Mouse (Mus musculus) lung, adult 18-20 months (tissue): ENCODE data around the gene Asb6.

Source experiments
- DNase-seq, 2 experiments: peaks; one replicate each; pipeline ENCODE4 v3.0.0; 2022; ENCODE audit warnings: mixed read lengths in 2 of 2

Asb6 gene

DNA sequence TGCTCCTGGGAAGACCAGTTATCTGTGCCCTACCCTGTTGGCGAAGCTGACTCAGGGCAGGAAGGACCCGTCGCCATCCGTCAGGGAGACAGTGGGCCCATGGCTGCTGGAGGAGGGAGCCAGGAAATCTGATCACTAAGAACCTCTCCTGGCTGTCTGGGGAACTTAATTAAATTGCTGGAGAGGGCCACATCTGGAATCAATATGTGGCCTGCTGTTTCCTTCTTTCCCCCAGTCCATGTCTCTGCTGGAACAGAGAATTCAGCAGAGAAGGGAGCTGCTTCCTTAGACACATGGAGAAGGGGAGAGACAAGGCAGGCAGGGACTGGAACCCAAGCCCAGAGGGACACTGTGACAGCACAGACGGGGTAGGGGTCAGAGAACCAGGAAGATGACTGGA is 3.5 kb upstream of the Asb6 start:
- no peak for DNase-seq

DNA sequence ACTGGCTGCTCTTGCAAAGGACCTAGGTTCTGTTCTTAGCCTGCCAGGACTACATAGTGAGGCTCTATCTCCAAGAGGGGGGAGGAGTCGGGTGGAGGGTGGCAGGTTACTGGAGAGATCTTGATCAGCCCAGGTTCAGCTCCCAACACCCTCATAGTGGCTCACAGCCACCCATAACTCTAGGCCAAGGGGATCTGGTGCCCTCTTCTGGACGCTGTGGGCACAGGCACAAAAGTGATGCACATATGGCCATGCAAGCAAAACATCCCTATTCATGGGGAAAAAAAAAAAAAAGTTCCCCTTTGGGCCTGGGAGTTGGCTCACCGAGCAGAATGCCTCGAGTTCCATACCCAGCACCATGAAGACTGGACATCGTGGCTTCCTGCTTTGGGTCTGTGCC is 818 bp downstream of the Asb6 start:
- peak in 1 of 2 experiments; percentile 23 for DNase-seq

DNA sequence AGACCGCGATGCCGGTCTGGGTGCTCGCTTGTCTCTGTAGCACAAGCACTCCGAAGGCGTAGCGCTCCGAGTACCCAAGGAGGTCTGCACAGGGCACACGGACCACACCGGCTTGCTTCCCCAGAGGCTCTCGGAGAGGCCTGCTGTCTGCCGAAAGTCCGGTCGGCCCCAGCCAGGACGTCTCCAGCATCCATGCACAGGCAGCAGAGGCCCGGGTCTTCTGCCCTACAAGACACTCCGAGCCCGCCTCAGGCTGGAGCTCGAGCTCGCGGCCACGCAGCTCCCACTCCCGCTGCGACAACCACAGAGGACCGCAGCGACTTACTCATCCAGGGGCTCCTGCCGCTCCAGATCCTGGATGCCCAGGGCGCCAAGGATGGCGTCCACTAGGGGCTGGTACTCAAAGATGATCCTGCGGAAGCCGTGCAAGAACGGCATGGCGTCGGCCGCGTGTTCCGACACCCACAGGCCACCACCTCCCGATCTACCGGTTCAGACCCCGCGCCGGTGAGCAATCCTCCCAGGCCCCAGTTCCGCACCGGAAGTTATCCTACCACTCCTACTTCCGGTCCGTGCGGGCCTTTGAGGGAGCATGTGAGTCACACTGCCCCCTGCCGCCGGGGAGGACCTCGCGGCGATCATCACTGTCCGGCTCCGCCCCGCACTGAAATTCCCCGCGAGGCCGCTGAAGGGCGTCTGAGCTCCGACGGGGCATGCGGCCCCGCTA is 2.2 kb downstream of the Asb6 start:
- peak; percentile 91 to 94 for DNase-seq

DNA sequence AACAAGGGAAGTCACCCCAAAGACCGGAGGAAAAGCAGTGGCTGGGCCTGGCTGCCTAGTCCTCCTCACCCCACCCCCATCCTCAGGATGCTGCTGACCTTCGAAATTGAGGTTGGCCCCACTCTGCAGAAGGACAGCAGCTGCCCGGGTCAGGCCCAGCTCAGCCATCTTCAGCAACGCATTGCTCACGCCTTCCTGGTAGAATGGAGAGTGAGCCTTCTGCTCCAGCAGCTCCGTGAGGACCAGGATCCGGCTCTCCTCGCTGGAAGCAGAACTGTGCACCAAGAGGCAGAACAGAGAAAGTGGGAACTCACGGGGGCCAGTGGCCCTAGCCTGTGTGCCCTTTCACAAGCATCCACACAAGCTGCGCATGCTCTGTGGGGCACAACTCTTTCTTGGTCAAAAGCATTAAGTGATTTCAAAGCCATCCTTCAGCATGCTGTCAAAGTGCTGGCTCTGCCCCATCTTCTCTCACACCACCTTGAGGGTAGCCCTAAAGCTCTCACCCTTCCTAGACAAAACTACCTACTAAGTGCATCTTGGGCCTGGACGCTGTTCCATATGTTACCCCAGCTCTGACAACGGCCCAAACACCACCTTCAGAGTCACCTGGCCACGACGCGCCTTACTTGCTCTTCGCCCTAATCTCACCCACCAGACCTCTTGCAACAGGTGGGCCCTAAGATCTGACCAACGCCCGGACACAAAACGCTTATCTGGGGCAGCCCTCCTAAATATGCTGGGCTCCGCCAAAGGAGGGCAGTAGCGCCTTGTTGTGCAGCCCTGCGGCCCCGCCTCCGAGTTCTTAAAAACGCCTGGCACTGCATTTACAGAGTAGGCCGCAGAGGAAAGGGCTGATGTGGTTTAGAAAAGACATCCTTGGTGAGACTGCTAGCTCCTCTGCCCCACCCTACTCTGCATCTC is 3.0 kb downstream of the Asb6 start:
- DNase-seq, result peak; percentile 32 to 45

DNA sequence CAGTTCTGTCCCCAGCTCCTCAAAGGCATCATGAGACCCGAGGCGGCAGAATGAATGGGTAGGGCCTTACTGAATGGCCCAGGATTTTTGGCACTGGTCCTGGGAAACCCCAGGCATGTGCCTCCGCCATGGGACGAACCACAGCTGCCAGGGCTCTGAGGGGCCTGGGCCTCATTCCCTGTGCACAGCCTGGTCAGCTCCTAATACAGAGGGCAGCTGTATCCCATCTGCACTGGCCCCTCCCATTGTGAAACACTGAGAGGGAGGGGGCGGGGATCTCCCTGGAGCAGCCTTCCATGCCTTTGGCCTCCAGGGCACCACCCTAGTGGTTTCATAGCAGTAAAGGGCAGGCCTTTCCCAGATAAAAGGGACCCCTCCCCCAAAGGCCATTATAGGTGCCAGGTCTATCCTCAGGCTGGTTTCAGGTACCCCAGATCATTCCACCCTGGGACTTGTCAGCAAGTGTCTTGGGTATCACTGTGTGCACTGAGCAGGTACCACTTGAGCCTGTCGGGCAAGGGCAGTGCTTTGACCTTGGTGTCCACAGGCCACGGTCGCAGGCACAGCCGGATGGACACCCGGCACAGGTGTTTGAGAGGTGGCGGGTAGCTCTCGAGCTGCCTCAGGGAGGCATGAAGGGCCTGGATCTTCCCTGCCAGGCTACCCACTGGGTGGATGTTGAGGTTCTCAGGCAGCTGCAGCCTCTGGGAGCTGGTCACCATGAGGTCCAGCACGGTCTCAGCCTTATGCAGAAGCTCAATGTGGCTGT is 6.6 kb downstream of the Asb6 start:
- DNase-seq, result peak; percentile 70 to 77

DNA sequence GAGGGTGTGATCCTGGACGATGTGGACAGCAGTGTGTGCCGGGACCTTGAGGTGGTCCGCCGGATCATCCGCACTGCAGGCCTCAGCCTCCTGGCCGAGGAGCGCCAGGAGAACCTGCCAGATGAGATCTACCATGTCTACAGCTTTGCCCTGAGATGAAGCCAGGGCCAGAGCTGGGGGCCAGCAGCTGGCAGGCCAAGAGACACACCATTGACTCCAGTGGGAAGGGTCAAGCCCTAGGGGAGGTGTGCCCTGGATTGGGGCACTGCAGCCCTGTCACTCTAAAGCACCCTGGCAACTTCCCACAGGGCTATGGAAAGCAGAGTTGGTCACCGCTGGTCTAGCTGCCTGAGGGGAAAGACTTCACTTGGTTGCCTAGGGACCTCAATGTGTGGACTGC is 7.7 kb downstream of the Asb6 start:
- DNase-seq, result no peak

DNA sequence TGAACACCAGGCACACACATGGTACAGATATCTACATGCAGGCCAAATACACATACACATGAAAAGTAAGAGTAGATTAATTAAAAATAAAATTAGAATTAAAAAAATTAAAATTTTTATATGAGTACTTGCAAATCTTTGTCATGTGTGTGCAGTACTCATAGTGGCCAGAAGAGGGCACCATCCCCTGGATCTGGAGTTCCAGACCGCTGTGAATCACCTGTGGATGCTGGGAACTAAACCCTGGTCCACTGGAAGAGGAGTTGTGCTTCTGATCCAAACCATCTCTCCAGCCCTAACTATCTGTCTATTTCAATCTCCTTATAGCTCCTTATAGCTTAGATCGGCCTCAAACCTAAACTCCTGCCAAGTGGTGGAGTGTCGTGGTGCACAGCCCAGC is 9.1 kb downstream of the Asb6 start:
- no peak for DNase-seq

DNA sequence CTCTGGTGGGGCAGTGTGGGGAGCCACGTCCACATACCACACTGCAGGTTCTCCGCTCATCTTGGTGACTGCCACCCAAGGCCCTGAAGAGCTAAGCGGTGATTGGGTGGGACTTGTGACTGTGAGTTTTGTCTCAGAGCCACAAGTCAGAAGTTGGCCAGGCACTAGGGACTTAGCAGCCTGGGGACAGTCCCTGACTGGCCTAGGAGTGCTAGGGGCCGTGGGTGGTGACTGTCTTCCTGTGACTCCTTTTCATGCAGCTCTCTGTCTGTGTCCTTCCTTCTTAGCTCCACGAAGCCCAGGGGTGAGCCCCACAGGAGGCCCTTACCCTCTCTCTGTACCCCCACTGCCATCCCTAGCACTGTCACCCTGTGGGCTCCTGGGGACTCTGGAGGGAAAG is 10.3 kb downstream of the Asb6 start:
- no peak for DNase-seq

DNA sequence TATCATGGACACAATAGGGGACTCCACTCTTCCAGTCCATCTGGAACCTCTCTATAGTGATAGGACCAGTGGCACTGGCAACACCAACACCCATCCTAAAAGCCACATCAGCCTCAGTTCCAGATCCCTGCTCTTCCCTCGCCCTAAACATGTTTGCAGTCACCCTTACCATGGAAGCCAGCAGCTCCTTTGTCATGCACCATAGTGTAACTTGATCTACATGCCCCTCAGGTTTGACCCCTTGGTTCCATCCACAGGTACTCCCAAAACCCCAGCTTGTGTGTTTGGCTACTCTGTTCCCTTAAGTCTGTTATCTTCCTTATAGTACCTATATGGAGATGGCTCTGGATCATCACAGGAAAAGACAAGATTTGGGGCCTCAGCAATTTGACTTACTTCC is 13.8 kb downstream of the Asb6 start:
- no peak for DNase-seq

DNA sequence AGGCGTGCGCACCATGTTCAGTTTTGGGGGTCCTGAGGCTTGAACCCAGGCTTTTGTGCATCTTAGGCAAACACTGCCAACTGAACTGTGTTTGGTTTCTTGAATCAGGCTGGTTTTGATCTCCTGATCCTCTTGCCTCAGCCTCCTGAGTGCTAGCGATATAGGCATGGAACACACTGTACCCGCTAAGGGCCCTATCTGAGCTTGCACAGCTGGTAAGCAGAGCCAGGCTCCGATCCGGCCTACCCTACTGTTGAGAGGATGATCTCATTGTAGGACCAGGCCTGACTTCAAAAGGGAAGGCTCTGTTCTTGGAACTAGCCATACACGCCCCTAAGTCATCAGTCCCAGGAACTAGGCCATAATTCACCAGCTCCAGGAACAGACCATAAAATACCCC is 19.6 kb downstream of the Asb6 start:
- DNase-seq, result no peak

DNA sequence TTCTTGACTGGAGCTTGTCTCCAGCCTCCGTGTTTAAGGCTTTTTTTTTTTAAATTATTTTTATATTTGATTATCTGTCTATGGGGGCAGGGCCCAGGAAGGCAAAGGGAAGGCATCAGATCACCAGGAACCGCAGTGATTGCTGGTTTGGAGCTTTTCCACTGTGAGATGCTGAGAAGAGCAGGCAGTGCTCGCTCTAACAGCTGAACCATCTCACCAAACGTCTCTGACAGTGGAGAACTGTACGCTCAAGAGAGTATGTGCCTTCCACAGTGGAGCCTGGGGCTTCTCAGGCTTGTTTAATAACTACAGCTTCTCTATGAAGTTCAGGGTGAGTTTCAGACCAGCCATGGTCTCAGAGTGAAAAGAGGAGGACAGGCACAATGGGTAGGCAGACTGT is 20.6 kb downstream of the Asb6 start:
- no peak for DNase-seq

DNA sequence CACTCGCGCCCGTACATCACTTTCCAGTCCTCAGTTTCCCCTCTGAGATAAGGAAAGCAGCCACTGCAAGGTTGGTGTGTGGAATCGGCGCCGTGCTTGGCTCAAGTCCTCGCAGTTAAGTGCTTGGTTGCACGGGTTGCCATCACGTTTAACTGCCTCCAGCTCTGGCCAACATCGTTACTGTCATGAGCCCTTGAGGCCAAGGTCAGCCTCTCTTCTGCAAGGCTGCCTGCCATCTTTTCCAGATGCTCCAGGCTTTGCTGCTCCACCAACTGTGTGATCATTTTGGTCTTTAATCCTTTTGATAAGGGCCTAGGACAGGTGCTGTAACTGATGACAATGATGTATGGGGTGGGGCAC is 21.9 kb downstream of the Asb6 start:
- no peak for DNase-seq

DNA sequence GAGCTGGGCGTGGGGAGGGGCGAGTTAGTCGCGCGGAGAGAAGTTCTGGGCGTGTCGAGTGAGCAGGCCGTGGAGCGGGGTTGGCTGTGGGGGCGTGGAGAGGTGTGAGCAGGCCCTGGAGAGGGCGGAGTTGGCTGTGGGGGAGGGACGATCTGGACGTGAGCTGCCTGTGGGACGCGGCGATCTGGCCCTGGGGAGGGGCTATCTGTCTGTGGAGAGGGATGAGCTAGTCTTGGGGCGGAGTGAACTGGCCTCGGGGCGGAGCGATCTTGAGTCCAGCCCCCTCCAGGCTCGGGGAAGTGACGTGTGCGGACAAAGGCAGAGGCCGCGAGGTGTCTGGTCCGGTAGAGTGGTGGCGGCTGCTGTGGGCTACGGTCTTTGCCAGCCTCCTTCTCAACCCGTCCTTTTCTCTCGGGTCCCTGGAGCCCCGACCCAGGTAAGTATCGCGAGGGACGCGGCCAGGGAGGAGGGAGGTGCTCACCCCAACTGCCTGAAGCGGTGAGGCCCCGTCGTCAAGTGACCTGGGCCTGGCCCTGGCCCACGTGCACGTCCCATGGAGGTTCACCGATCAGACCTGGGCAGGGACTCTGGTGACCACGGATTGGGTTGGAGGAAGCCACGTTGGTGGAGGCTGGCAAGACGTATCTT is 22.4 kb downstream of the Asb6 start, which contains the start of gene Ntmt1:
Ntmt1 (plus strand) TSS at position 179 of the 648 bp plus-strand sequence.
- DNase-seq, result peak; percentile 100

DNA sequence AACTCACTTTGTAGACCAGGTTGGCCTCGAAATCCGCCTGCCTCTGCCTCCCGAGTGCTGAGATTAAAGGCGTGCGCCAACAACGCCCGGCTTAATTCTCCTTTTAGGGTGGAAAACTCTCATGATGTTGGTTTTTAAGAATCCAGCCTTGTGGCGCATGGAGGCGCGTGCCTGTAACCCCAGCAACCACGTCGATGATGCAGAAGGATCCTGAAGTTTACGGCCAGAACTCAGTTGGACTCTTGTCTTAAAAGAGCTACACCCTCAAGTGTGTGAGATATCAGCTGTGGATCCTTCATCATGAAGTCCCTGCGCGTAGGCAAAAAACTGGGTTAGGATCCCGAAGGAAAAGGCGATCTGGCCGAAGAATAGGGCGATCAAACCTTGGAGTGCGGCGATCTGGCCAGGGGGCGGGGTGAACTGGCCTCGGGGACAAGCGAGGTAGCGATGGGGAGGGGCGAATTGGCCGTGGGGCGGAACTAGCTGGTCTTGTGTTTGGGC is 22.9 kb downstream of the Asb6 start:
- DNase-seq, result no peak

DNA sequence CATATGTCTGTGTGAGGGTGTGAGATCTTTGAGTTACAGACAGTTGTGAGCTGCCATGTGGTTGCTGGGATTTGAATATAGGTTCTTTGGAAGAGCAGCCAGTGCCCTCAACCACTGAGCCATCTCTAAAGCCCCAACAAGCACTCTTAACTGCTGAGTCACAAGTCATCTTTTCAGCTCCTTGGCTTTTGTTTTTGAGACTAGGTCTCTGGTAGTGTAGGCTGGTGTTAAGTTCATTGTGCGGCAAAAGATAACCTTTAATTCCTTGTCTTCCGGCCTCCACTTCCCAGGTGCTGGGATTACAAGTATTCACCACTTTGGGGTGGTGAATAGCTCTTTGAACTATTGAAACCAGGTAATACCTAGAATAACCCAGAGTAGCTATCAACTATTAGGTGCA is 24.1 kb downstream of the Asb6 start:
- DNase-seq, result no peak

DNA sequence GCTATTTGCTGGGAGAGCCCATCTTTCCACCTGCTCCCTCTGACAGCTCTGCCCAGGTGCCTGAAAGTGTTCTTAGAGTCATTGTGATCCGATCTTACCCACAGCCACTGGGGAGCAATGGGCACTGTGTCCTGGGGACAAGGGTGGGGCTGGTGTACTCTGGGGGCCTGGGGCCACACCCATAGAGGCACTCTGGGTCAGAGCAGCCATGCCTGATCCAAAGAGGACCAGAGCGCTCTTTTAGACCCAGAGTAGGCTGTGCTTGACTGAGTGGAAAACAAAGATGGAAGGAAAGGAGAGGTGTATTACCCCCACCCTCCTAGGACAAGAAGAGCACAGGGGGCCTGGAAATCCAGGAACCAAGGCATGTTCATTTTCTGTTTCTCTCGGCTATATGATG is 26.5 kb downstream of the Asb6 start, which contains the start of gene 1700001O22Rik:
1700001O22Rik (minus strand) TSS at position 58 of the 400 bp plus-strand sequence.
- DNase-seq, result no peak

DNA sequence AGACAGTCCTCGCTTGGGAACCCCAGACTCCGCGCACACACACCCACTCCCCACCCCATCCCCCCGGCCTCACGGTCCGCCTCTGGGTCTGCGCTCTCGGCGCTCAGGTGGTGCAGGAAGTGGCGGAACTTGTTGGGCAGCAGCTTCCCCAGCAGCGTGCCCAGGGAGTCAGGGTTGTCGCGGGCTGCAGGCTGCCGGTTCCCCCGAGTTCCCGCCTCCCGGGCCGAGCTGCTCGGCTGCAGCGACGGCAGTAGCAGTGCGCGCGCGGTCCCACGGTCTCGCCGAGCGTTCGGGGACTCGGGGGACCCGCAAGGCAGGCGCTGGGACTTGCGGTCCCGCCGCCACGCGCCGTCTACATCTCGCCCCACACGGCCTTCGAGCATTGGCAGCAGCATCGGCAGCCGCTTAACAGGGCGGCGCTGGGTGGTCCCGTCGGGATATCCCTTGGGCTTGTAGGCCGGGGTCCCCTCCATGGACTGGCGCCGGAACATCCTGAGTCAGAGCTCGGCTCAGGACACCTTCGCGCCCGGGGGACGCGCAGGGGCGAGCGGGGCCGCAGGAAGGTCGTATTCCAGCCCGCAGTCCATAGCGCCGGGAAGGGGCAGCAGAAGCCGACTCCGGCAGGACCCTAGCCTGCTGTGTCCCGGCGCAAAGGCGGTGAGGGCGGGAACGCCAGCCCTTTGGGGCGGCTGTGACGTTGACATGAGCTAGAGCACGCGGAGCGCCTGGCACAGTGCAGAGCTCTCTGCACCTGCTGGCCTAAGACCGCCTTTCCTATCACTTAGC is 28.9 kb downstream of the Asb6 start:
- DNase-seq, result no peak

DNA sequence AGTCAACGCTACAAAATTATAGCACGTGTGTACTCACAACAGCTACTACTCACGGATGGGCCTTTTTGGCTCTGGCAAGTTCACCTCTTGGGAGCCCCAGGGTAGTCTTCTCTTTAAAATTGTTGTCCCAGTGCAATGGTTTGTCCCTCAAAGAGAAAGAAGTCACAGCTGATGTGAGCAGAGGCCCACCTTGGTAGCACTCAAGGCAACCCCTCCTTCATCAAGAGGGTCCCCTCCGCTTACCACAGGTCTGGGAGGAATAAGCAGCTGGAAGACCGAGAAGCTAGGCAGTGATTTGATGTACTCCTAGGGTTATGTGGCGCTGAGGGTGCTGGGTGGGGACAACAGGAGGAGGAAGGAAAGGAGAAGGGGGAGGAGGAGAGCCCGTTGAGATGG is 29.5 kb downstream of the Asb6 start:
- no peak for DNase-seq

DNA sequence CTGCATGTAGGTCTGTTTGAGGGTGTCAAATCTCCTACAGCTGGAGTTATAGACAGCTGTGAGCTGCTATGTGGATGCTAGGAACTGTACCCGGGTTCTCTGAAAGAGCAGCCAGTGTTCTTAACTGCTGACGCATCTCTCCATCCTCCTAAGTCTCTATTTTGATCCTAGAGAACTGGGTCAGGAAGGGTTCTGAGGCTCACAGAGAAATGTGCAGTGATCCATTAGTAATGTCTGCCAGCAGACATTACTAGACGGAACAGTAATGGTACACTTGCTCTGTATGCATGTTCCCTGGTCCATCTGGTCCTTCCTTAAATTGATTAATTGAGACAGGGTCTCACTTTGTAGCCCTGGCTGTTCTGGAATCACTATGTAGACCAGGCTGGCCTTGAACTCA is 30.7 kb downstream of the Asb6 start:
- no peak for DNase-seq

DNA sequence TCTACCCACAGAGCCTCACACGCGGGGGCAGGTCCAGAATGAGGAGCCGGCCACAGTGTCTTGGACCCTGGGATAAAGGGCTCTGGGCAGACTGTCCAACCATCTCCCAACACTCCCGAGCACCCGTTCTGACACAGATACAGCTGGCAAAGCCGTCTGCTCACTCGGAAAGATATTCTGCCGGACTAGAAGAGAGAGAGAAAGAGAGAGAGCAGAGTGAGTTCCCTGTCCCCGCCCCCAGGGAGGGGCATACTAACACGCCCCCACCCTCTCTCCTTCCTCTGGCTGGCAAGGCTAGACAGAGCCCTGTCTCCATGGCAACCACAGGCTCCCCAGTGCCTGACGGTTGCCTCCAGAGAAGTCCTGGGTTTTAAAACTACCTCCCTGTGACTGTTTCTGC is 33.8 kb downstream of the Asb6 start:
- DNase-seq, result peak; percentile 82 to 86

DNA sequence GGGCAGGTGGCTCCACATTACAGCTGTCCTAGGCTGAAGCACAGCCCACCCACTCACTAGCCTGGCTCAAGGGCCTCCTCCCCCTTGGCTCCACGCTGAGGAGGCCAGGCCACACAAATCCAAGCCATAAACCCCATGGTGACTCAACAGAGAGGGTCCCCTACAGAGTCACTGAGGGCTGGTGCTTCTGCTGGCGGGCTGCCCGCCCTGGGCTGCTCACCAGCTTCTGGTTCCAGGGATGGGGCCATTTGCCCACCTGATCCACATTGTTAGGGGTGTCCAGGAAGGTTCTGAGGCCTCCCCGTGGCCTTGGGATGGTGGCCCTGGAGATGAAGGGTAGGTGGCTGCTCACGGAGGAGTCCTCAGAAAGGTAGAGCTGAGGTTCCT is 34.3 kb downstream of the Asb6 start:
- no peak for DNase-seq
